Mouse (Mus musculus): ENCODE measurements around the gene Arl1. TPM values are rescaled to one million over a fixed set of nuclear protein-coding genes. Genes with fewer than 3 reads are reported as not detected.

Arl1 gene
- polyA plus RNA-seq (2014; fragmentation: Nextera tagmentation; extraction: Ambion mirVana), result 141 and 149 TPM in 2 replicates

DNA sequence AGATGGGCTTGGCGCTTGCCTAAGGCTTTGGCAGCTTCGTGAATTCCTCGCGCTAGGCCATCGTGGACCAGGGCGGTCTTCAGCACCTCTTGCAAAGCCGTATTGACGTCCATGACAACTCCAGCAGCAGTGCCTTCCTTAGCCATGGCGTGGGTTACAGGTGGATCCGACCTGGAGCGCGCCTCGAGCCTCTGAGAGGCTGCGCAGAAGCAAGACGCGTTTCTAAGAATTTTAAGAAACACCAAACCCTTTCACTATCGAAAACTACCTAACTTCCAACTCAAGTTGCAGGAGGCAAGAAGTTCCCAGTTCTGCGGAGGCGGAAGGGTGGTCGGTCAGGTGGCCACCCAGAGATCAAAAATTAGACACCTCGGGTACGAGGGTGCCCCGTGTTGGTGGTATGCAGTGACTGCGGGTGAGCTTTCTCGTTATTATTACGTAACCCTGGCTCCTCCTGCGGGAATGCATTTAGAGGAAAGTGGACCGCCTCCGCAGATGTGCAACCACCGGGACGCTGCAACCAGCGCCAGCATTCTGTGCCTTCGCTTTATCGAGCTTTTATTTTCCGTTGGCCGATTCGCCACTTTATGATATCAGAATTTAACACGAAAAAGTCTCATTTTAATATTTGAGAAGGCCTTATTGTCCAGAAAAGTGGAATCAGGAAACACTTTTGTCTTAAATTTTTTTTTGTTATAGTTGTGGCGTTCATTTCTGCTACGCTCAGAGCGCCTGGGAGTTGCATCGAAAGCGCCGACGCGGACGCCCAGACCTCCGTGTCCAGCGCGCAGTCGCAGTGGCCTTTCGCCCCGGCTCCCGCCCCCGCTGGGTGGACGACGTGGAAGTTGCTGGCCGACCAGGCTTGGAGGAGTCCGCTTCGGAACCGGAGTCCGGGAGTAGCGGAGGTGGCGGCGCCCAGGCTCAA lies at the start of gene Arl1:
TSS of gene Arl1 (plus strand) at position 288 of the 925 bp plus-strand sequence.
- Histone ChIP-seq H3K9me3 (replicated peaks; ENCODE audit: control insufficient read depth, low read length) (no peaks in the 10 kb centered on the region), H3K27me3 (ENCODE audit: control insufficient read depth, insufficient read depth, low read length) (no peaks in the 10 kb centered on the region), H3K4me1 (ENCODE audit: control insufficient read depth, insufficient read depth, low read length) (no peaks in the 10 kb centered on the region), H3K4me3 (ENCODE audit: low read depth, low read length) (peak within 1 kb of the TSS; percentile 96), H3K9ac (ENCODE audit: low read depth, low read length) (peak within 1 kb of the TSS; percentile 97), H3K36me3 (ENCODE audit: control insufficient read depth, insufficient read depth, low read length) (no peaks in the 10 kb centered on the region), H3K4me2 (peak within 1 kb of the TSS; percentile 96), H3K27ac (ENCODE audit: low read depth, low read length) (peak within 1 kb of the TSS; percentile 71)
- ATAC-seq (replicated peaks; ENCODE audit: insufficient number of reproducible peaks, low FRiP score, low TSS enrichment), result peak; percentile 89
- under 1% methylated on average over 65 of the region's 65 CpGs for WGBS (ENCODE audit: insufficient replicate concordance)

DNA sequence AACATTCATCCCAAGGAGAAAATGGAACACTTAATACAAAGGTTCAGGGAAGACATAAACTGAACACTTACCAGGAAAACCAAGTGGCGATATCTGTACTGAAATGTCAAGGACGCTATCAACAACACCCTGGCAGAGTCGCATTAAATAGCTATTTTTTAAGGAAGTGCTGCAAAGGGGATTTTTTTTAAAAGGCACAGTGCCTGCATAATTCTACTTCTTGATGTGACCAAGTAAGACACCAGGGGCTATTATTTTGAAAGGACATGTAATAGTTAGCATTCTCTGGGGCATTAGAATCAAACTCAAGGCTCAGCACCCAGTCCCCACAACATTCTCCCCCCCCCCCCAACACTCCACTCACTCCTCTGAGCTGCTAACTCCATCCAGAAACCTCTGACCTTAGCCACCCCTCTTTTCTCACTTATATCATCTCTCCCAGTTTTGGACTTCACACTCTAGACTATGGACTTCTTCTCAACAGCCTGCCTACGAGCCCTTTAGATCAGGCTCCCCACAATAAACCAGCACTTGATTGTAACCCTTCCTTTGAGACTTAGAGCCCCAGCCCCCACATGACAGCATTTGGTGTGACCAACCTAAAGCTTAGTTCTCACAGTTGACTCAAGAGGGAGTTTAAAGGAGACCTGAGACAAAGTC lies 47.6 kb upstream of the Arl1 start:
- H3K9me3 ChIP-seq (replicated peaks; ENCODE audit: control insufficient read depth, low read length), result no peaks in the 10 kb centered on the region
- no peak overlapping the region for H3K4me3 ChIP-seq (ENCODE audit: low read depth, low read length)
- H3K9ac ChIP-seq (ENCODE audit: low read depth, low read length), result no peak overlapping the region
- no peak for ATAC-seq (replicated peaks; ENCODE audit: insufficient number of reproducible peaks, low FRiP score, low TSS enrichment)
- H3K4me2 ChIP-seq, result no peak overlapping the region
- H3K27me3 ChIP-seq (ENCODE audit: control insufficient read depth, insufficient read depth, low read length), result no peaks in the 10 kb centered on the region
- no peaks in the 10 kb centered on the region for H3K36me3 ChIP-seq (ENCODE audit: control insufficient read depth, insufficient read depth, low read length)
- 69% methylated on average over 4 of the region's 4 CpGs for WGBS (ENCODE audit: insufficient replicate concordance)
- no peak overlapping the region for H3K27ac ChIP-seq (ENCODE audit: low read depth, low read length)
- no peaks in the 10 kb centered on the region for H3K4me1 ChIP-seq (ENCODE audit: control insufficient read depth, insufficient read depth, low read length)

DNA sequence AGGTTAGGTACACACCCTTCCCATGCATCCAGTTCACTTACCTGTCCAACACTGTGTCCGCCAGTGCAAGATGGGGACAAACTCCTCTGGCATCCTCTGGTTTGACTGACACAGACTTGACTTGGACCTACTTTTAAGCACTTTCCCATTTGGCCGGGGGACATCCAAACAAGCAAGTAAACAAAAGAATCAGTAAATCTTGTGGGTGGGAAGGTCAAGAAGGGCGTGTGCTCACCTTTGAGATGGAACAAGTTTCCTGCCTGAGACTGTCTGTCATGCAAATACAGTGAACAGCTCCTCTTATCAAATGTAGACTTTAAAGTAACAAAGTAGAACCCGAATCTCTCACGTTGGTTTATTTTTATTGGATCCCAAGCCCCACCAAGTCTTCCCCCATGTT lies 45.7 kb upstream of the Arl1 start, which contains the start of gene Spic:
TSS of gene Spic (minus strand) at position 91 of the 400 bp plus-strand sequence.
- Histone ChIP-seq H3K4me2 (no peak within 1 kb of the TSS), H3K4me1 (ENCODE audit: control insufficient read depth, insufficient read depth, low read length) (no peaks in the 10 kb centered on the region), H3K9ac (ENCODE audit: low read depth, low read length) (no peak within 1 kb of the TSS), H3K27me3 (ENCODE audit: control insufficient read depth, insufficient read depth, low read length) (no peaks in the 10 kb centered on the region), H3K4me3 (ENCODE audit: low read depth, low read length) (no peak within 1 kb of the TSS), H3K36me3 (ENCODE audit: control insufficient read depth, insufficient read depth, low read length) (no peaks in the 10 kb centered on the region), H3K9me3 (replicated peaks; ENCODE audit: control insufficient read depth, low read length) (no peaks in the 10 kb centered on the region), H3K27ac (ENCODE audit: low read depth, low read length) (no peak within 1 kb of the TSS)
- 58% methylated on average over 5 of the region's 5 CpGs for WGBS (ENCODE audit: insufficient replicate concordance)
- ATAC-seq (replicated peaks; ENCODE audit: insufficient number of reproducible peaks, low FRiP score, low TSS enrichment), result no peak

DNA sequence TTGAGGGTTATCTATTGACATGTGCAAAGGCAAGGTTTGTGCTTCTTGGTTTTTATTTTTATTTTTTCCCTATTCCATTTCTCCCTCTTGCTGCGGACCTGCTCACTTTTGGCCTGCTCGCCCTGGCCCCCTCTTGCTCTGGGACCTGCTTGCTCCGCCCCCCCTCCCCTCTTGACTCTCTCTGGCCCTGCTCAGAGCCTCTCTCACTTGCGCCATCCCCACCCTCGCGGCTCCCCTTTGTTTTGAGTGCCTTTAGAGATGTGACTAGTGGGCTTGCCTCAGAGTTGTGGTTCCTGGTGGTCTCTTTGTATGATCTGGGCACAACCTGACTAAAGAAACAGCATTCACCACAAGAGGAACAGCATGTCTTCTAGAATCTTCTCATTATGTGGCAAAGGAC lies 29.7 kb upstream of the Arl1 start:
- WGBS (ENCODE audit: insufficient replicate concordance), result 72% methylated on average over 6 of the region's 6 CpGs
- no peaks in the 10 kb centered on the region for H3K9me3 ChIP-seq (replicated peaks; ENCODE audit: control insufficient read depth, low read length)
- no peaks in the 10 kb centered on the region for H3K27me3 ChIP-seq (ENCODE audit: control insufficient read depth, insufficient read depth, low read length)
- no peak overlapping the region for H3K4me2 ChIP-seq
- H3K4me1 ChIP-seq (ENCODE audit: control insufficient read depth, insufficient read depth, low read length), result no peaks in the 10 kb centered on the region
- no peak for ATAC-seq (replicated peaks; ENCODE audit: insufficient number of reproducible peaks, low FRiP score, low TSS enrichment)
- H3K9ac ChIP-seq (ENCODE audit: low read depth, low read length), result no peak overlapping the region
- no peaks in the 10 kb centered on the region for H3K36me3 ChIP-seq (ENCODE audit: control insufficient read depth, insufficient read depth, low read length)
- H3K27ac ChIP-seq (ENCODE audit: low read depth, low read length), result no peak overlapping the region
- no peak overlapping the region for H3K4me3 ChIP-seq (ENCODE audit: low read depth, low read length)

DNA sequence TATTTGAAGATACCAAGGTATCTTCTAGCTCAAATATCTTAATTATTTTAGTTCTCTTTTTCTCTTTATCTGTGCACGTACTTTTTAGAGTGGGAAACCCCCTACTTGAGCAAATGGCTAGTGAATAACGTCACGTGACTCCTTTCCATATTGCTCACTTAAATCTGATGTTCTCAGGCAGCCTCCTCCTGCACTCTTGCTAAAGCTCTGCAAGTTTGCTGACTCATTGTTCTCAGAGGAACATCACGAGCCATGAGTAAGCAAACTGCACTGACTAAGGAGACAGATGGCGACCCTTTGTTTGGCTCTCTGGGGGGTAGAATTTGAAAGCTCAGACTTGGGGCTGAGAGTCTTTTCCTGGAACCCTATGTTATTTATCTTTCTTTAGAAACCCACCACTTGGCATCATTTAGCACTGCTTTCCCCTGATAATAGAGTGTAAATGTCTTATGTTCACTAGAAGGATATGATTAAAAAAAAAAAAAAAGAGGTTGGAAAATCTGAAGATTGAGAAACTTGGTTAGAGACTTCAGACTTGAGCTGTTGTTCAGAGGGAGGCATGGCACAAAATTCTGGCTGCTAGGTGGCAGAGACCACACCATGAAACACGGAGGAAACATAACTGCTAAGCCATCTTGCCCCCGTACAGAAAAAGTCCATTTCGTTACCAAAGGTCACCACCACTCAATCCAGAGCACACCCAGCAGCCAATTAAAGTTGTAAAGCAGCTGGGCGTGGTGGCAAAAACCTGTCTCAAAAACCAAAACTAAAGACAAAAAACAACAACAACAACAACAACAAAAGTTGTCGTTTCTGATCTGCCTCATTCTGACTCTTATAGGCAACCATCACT lies 21.8 kb upstream of the Arl1 start:
- H3K4me3 ChIP-seq (ENCODE audit: low read depth, low read length), result no peak overlapping the region
- WGBS (ENCODE audit: insufficient replicate concordance), result 57% methylated on average over 10 of the region's 10 CpGs
- no peaks in the 10 kb centered on the region for H3K36me3 ChIP-seq (ENCODE audit: control insufficient read depth, insufficient read depth, low read length)
- no peaks in the 10 kb centered on the region for H3K27me3 ChIP-seq (ENCODE audit: control insufficient read depth, insufficient read depth, low read length)
- no peak overlapping the region for H3K9ac ChIP-seq (ENCODE audit: low read depth, low read length)
- no peak for ATAC-seq (replicated peaks; ENCODE audit: insufficient number of reproducible peaks, low FRiP score, low TSS enrichment)
- no peak overlapping the region for H3K27ac ChIP-seq (ENCODE audit: low read depth, low read length)
- H3K4me2 ChIP-seq, result no peak overlapping the region
- H3K4me1 ChIP-seq (ENCODE audit: control insufficient read depth, insufficient read depth, low read length), result no peaks in the 10 kb centered on the region
- no peaks in the 10 kb centered on the region for H3K9me3 ChIP-seq (replicated peaks; ENCODE audit: control insufficient read depth, low read length)

DNA sequence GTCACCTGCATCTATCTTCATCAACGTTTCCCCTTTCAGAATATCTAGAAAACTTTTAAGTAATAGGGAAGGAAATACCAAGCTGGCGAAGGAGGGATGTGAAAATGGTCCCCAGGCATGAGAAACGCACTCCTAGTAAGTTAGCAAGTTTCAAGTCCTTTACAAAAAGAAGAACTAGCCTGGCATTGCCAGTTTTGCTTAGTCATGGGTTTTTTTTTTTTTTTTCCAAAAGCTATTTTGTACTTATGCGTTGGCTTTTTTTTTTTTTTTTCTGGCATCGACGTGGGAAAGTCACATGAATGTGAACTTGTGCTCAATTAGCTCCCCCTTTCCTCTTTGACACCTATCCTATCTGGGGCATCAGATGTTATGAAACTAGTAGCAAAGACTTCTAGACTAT lies 18.3 kb upstream of the Arl1 start:
- Histone ChIP-seq H3K9me3 (replicated peaks; ENCODE audit: control insufficient read depth, low read length) (no peaks in the 10 kb centered on the region), H3K27ac (ENCODE audit: low read depth, low read length) (no peak overlapping the region), H3K9ac (ENCODE audit: low read depth, low read length) (no peak overlapping the region), H3K4me2 (no peak overlapping the region), H3K4me1 (ENCODE audit: control insufficient read depth, insufficient read depth, low read length) (no peaks in the 10 kb centered on the region), H3K27me3 (ENCODE audit: control insufficient read depth, insufficient read depth, low read length) (no peaks in the 10 kb centered on the region), H3K36me3 (ENCODE audit: control insufficient read depth, insufficient read depth, low read length) (no peaks in the 10 kb centered on the region), H3K4me3 (ENCODE audit: low read depth, low read length) (no peak overlapping the region)
- ATAC-seq (replicated peaks; ENCODE audit: insufficient number of reproducible peaks, low FRiP score, low TSS enrichment), result no peak
- WGBS (ENCODE audit: insufficient replicate concordance), result 69% methylated on average over 6 of the region's 6 CpGs

DNA sequence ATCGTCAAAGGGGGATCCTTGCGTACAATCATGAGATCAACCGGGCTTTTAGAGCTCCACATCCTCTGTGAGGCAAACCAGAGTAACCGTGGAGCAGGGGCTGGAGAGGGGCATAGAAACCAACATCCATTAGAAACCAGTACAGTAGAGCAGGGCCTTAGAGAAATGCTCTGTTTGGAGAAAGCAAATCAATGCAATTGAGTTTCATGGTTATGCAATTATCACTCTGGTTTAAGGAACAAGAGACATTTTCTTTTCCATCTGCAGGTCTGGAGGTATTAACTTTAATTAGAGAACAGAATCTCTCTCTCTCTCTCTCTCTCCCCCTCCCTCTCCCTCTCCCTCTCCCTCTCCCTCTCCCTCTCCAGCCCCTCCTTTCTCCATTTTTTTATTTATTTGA lies 15.9 kb upstream of the Arl1 start:
- no peak for ATAC-seq (replicated peaks; ENCODE audit: insufficient number of reproducible peaks, low FRiP score, low TSS enrichment)
- WGBS (ENCODE audit: insufficient replicate concordance), result 79% methylated on average over 4 of the region's 4 CpGs

DNA sequence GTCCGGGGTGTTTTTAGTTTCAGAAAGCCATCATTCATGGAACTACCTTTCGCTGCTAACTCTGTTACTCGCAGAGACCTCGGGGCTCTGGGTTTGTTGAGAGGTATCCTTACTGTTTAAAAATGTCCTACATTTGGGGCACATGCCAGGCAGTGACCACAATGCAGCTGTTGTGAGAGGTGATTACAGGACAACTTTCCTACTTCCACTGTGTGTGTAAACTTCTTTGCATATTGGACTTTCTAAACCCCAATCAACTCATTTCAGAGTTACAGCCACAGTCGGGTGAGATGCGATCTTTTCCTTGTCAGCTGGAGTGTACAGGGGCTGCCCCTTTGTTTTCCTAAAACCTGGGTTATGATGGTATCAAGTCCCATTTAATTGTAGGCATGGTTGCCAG lies 15.0 kb upstream of the Arl1 start:
- no peak overlapping the region for H3K4me3 ChIP-seq (ENCODE audit: low read depth, low read length)
- no peaks in the 10 kb centered on the region for H3K9me3 ChIP-seq (replicated peaks; ENCODE audit: control insufficient read depth, low read length)
- no peak for ATAC-seq (replicated peaks; ENCODE audit: insufficient number of reproducible peaks, low FRiP score, low TSS enrichment)
- no peaks in the 10 kb centered on the region for H3K27me3 ChIP-seq (ENCODE audit: control insufficient read depth, insufficient read depth, low read length)
- no peaks in the 10 kb centered on the region for H3K36me3 ChIP-seq (ENCODE audit: control insufficient read depth, insufficient read depth, low read length)
- 79% methylated on average over 6 of the region's 6 CpGs for WGBS (ENCODE audit: insufficient replicate concordance)
- no peak overlapping the region for H3K4me2 ChIP-seq
- no peaks in the 10 kb centered on the region for H3K4me1 ChIP-seq (ENCODE audit: control insufficient read depth, insufficient read depth, low read length)
- H3K27ac ChIP-seq (ENCODE audit: low read depth, low read length), result no peak overlapping the region
- H3K9ac ChIP-seq (ENCODE audit: low read depth, low read length), result no peak overlapping the region

More for the DNA sequence above, 15.9 kb upstream of the Arl1 start:
- no peak overlapping the region for H3K4me3 ChIP-seq (ENCODE audit: low read depth, low read length)
- H3K36me3 ChIP-seq (ENCODE audit: control insufficient read depth, insufficient read depth, low read length), result no peaks in the 10 kb centered on the region
- no peak overlapping the region for H3K9ac ChIP-seq (ENCODE audit: low read depth, low read length)
- no peaks in the 10 kb centered on the region for H3K4me1 ChIP-seq (ENCODE audit: control insufficient read depth, insufficient read depth, low read length)
- no peak overlapping the region for H3K27ac ChIP-seq (ENCODE audit: low read depth, low read length)
- H3K27me3 ChIP-seq (ENCODE audit: control insufficient read depth, insufficient read depth, low read length), result no peaks in the 10 kb centered on the region
- no peaks in the 10 kb centered on the region for H3K9me3 ChIP-seq (replicated peaks; ENCODE audit: control insufficient read depth, low read length)
- no peak overlapping the region for H3K4me2 ChIP-seq

Data from heart, embryonic 11.5 days (tissue).